Mouse (Mus musculus) lung, adult 2 months (tissue): Measurements from ENCODE around the gene Rnf148.

Experiments used
- CTCF ChIP-seq: fragments of 200-500 bp; IDR thresholded peaks from 2 replicates; pipeline ENCODE4 v1.5.1; 2011; ENCODE audit warnings: mild to moderate bottlenecking, low read length, control low read depth; ENCODE audit not compliant: insufficient read depth
- POLR2A ChIP-seq: fragments of 200-500 bp; IDR thresholded peaks from 2 replicates; pipeline ENCODE4 v1.6.1; 2011; ENCODE audit warnings: low read depth, mild to moderate bottlenecking, control low read depth, low read length, borderline replicate concordance; ENCODE audit errors: extremely low read depth

- TF ChIP-seq CTCF (no peak), POLR2A (no peak)
These were observed 7.2 kb downstream of the Rnf148 start for GRCm38 (mm10) chr6:23647627-23648247.
